Mouse (Mus musculus): Measurements from ENCODE around the gene Rasl12.

Rasl12 gene

GRCm38 (mm10) chr9:65398279-65398678 lies at the start of gene Rasl12:
Rasl12 (plus strand) TSS chr9:65398506.
- peak; percentile 41 to 70 for DNase-seq (ENCODE audit: low spot score in 2 of 2)

GRCm38 (mm10) chr9:65353251-65353650 lies 45.1 kb upstream of the Rasl12 start:
- DNase-seq (ENCODE audit: low spot score in 2 of 2): no peak

- DNase-seq (ENCODE audit: low spot score in 2 of 2): no peak
Observed at GRCm38 (mm10) chr9:65356561-65356960, 41.7 kb upstream of the Rasl12 start.

- DNase-seq (ENCODE audit: low spot score in 2 of 2): no peak
Observed at GRCm38 (mm10) chr9:65356971-65357370, 41.3 kb upstream of the Rasl12 start.

- peak in 1 of 2 experiments; percentile 26 for DNase-seq (ENCODE audit: low spot score in 2 of 2)
Observed at GRCm38 (mm10) chr9:65358956-65359480, 39.3 kb upstream of the Rasl12 start.

GRCm38 (mm10) chr9:65360641-65361448 lies 37.5 kb upstream of the Rasl12 start, which contains the start of gene Ubap1l:
Ubap1l (plus strand) TSS chr9:65361041.
- no peak for DNase-seq (ENCODE audit: low spot score in 2 of 2)

GRCm38 (mm10) chr9:65363684-65364083 lies 34.6 kb upstream of the Rasl12 start:
- no peak for DNase-seq (ENCODE audit: low spot score in 2 of 2)

- no peak for DNase-seq (ENCODE audit: low spot score in 2 of 2)
Observed at GRCm38 (mm10) chr9:65365721-65366120, 32.6 kb upstream of the Rasl12 start.

GRCm38 (mm10) chr9:65371756-65372155 lies 26.6 kb upstream of the Rasl12 start:
- DNase-seq (ENCODE audit: low spot score in 2 of 2): no peak

GRCm38 (mm10) chr9:65372449-65372848 lies 25.9 kb upstream of the Rasl12 start:
- DNase-seq (ENCODE audit: low spot score in 2 of 2): no peak

GRCm38 (mm10) chr9:65374468-65375162 lies 23.7 kb upstream of the Rasl12 start:
- DNase-seq (ENCODE audit: low spot score in 2 of 2): no peak

GRCm38 (mm10) chr9:65375163-65375934 lies 23.0 kb upstream of the Rasl12 start:
- DNase-seq (ENCODE audit: low spot score in 2 of 2): no peak

GRCm38 (mm10) chr9:65381017-65381590 lies 17.2 kb upstream of the Rasl12 start:
- DNase-seq (ENCODE audit: low spot score in 2 of 2): no peak

- no peak for DNase-seq (ENCODE audit: low spot score in 2 of 2)
Observed at GRCm38 (mm10) chr9:65382031-65382750, 16.1 kb upstream of the Rasl12 start.

GRCm38 (mm10) chr9:65382751-65383097 lies 15.6 kb upstream of the Rasl12 start:
- no peak for DNase-seq (ENCODE audit: low spot score in 2 of 2)

- DNase-seq (ENCODE audit: low spot score in 2 of 2): no peak
Observed at GRCm38 (mm10) chr9:65384276-65384675, 14.0 kb upstream of the Rasl12 start.

- DNase-seq (ENCODE audit: low spot score in 2 of 2): no peak
Observed at GRCm38 (mm10) chr9:65386373-65387140, 11.7 kb upstream of the Rasl12 start.

GRCm38 (mm10) chr9:65390752-65391612 lies 7.3 kb upstream of the Rasl12 start:
- DNase-seq (ENCODE audit: low spot score in 2 of 2): no peak

- DNase-seq (ENCODE audit: low spot score in 2 of 2): no peak
Observed at GRCm38 (mm10) chr9:65391613-65391964, 6.7 kb upstream of the Rasl12 start, which contains the start of gene Kbtbd13. Kbtbd13 (minus strand) TSS chr9:65391652.
